Comparison of ENCODE assay signal across 17 mouse cellular contexts in genomic region chr6:7656601-7657000, GRCm38 (mm10). TPM values are rescaled to one million over a fixed set of nuclear protein-coding genes. Genes with fewer than 3 reads are reported as not detected.
DNase-seq lines count a peak whose midpoint lies in the region; ATAC-seq and TF ChIP-seq lines count a peak whose summit lies in the region.
"Had no signal": no experiment of that assay in that cellular context is flagged by ENCODE, and none has a peak within 500 bp of the region (broad histone marks: within the 10 kb centered on the region; RNA-seq: fewer than 3 reads in every experiment).

No protein-coding gene starts in this region.

- TF ChIP-seq RAD21 in CH12.LX (IDR thresholded peaks at IDR 0.05; ENCODE audit: low read depth, low read length), result peak; percentile 52

- no peaks in the 10 kb centered on the region for H3K36me3 ChIP-seq in forebrain, embryonic 14.5 days (ENCODE audit: control insufficient read depth, insufficient read depth, low read length)
- H3K36me3 ChIP-seq in forebrain, embryonic 11.5 days (ENCODE audit: control insufficient read depth, insufficient read depth, low read length), result no peaks in the 10 kb centered on the region
- no peaks in the 10 kb centered on the region for H3K36me3 ChIP-seq in kidney, postnatal 0 days (ENCODE audit: insufficient read depth, low read length)
- no peaks in the 10 kb centered on the region for H3K36me3 ChIP-seq in CH12.LX (replicated peaks in 1 of 2; ENCODE audit: control insufficient read depth in 1 of 2, insufficient read depth in 1 of 2, low read length in 1 of 2)
- H3K36me3 ChIP-seq in midbrain, postnatal 0 days (ENCODE audit: insufficient read depth, low read length), result no peaks in the 10 kb centered on the region
- H3K36me3 ChIP-seq: heart, embryonic 10.5 days; midbrain, embryonic 12.5 days; neural tube, embryonic 12.5 days had no signal

- no peak overlapping the region for H3K9ac ChIP-seq in forebrain, embryonic 14.5 days (ENCODE audit: low read length)
- H3K9ac ChIP-seq in forebrain, embryonic 11.5 days (ENCODE audit: low read length), result no peak overlapping the region
- no peak overlapping the region for H3K9ac ChIP-seq in kidney, postnatal 0 days (ENCODE audit: low read depth, low read length)
- H3K9ac ChIP-seq in CH12.LX (ENCODE audit: insufficient read depth, low read depth), result no peak overlapping the region
- H3K9ac ChIP-seq in midbrain, postnatal 0 days (replicated peaks; ENCODE audit: low read length, poor library complexity, severe bottlenecking), result no peak overlapping the region
- H3K9ac ChIP-seq: midbrain, embryonic 12.5 days; neural tube, embryonic 12.5 days had no signal

- no peak for TF ChIP-seq POLR2A in CH12.LX (IDR thresholded peaks at IDR 0.05; ENCODE audit: low read depth, low read length)

- DNase-seq in forebrain, embryonic 14.5 days (ENCODE audit: low spot score), result peak; percentile 61
- no peak for DNase-seq in forebrain, embryonic 11.5 days (ENCODE audit: low spot score)
- DNase-seq in kidney, postnatal 0 days (ENCODE audit: low spot score), result peak; percentile 35
- DNase-seq in kidney, adult 9 months, result no peak
- DNase-seq in CH12.LX (ENCODE audit: extremely low read depth), result peak; percentile 8
- peak; percentile 60 for DNase-seq in midbrain, postnatal 0 days (ENCODE audit: low spot score)
- DNase-seq in gastrocnemius, postnatal 14 days, result no peak
- DNase-seq: B cell, adult 2 months; cerebellum, adult 8-10 months; kidney, adult 2 months; liver; thymus, postnatal 36 days had no signal

- no peak overlapping the region for H3K4me3 ChIP-seq in forebrain, embryonic 14.5 days (ENCODE audit: low read depth, low read length)
- no peak overlapping the region for H3K4me3 ChIP-seq in forebrain, embryonic 11.5 days (ENCODE audit: low read depth, low read length)
- no peak overlapping the region for H3K4me3 ChIP-seq in kidney, postnatal 0 days (replicated peaks; ENCODE audit: low read depth, low read length)
- H3K4me3 ChIP-seq in CH12.LX (replicated peaks in 1 of 3; ENCODE audit: low read depth in 2 of 3, low read length in 2 of 3, poor library complexity in 1 of 3), result no peak overlapping the region
- no peak overlapping the region for H3K4me3 ChIP-seq in midbrain, postnatal 0 days (ENCODE audit: low read depth, low read length)
- H3K4me3 ChIP-seq: erythroblast, embryonic 14.5 days; heart, embryonic 10.5 days; midbrain, embryonic 12.5 days; neural tube, embryonic 12.5 days had no signal

- TF ChIP-seq EP300 in CH12.LX (IDR thresholded peaks at IDR 0.05; ENCODE audit: low read length), result no peak

- dilution Hi-C loops in CH12.LX (cut with MboI; ENCODE audit: extremely low pct_ligation_motif_present, extremely low pct_unique_long_range_greater_than_20kb, low sequenced_read_pairs), result no loop called here

- no peak for ATAC-seq in forebrain, embryonic 14.5 days
- ATAC-seq in forebrain, embryonic 11.5 days (replicated peaks; ENCODE audit: low FRiP score), result no peak
- no peak for ATAC-seq in kidney, postnatal 0 days (replicated peaks; ENCODE audit: low FRiP score, low read depth)
- 0 out of 2 replicates have a peak, but pooled peaks have one; percentile 56 for ATAC-seq in midbrain, postnatal 0 days (ENCODE audit: low FRiP score)
- ATAC-seq in granulocyte monocyte progenitor cell, adult 5-6 weeks (replicated peaks; ENCODE audit: poor library complexity, severe bottlenecking), result no peak

- H3K27me3 ChIP-seq in forebrain, embryonic 14.5 days (replicated peaks; ENCODE audit: control insufficient read depth, insufficient read depth, low read length), result no peaks in the 10 kb centered on the region
- H3K27me3 ChIP-seq in forebrain, embryonic 11.5 days (ENCODE audit: control insufficient read depth, insufficient read depth, low read length), result no peaks in the 10 kb centered on the region
- H3K27me3 ChIP-seq in kidney, postnatal 0 days (ENCODE audit: insufficient read depth, low read length), result no peaks in the 10 kb centered on the region
- no peaks in the 10 kb centered on the region for H3K27me3 ChIP-seq in CH12.LX (replicated peaks)
- H3K27me3 ChIP-seq in midbrain, postnatal 0 days (ENCODE audit: insufficient read depth, low read length), result no peaks in the 10 kb centered on the region
- H3K27me3 ChIP-seq: midbrain, embryonic 12.5 days; neural tube, embryonic 12.5 days had no signal

- H3K27ac ChIP-seq in forebrain, embryonic 14.5 days (ENCODE audit: low read depth, low read length), result no peak overlapping the region
- no peak overlapping the region for H3K27ac ChIP-seq in forebrain, embryonic 11.5 days (ENCODE audit: low read depth, low read length)
- H3K27ac ChIP-seq in kidney, postnatal 0 days, result no peak overlapping the region
- no peak overlapping the region for H3K27ac ChIP-seq in CH12.LX (ENCODE audit: insufficient read depth, low read depth)
- H3K27ac ChIP-seq in midbrain, postnatal 0 days (ENCODE audit: low read depth, low read length), result no peak overlapping the region
- H3K27ac ChIP-seq: heart, embryonic 10.5 days; midbrain, embryonic 12.5 days; neural tube, embryonic 12.5 days had no signal

- H3K79me2 ChIP-seq in CH12.LX (replicated peaks; ENCODE audit: control insufficient read depth, extremely low read depth, insufficient read depth, poor library complexity, severe bottlenecking), result no peaks in the 10 kb centered on the region

- H3K4me1 ChIP-seq in forebrain, embryonic 14.5 days (ENCODE audit: control insufficient read depth, insufficient read depth, low read length), result no peaks in the 10 kb centered on the region
- no peaks in the 10 kb centered on the region for H3K4me1 ChIP-seq in forebrain, embryonic 11.5 days (replicated peaks; ENCODE audit: control insufficient read depth, insufficient read depth, low read length)
- H3K4me1 ChIP-seq in kidney, postnatal 0 days (replicated peaks; ENCODE audit: insufficient read depth, low read length), result no peaks in the 10 kb centered on the region
- H3K4me1 ChIP-seq in CH12.LX (ENCODE audit: control insufficient read depth in 1 of 2, insufficient read depth in 2 of 2), result peaks cover 0 to 7% of the 10 kb centered on the region in 2 experiments; a peak in 1 of 4 replicates
- H3K4me1 ChIP-seq in midbrain, postnatal 0 days (ENCODE audit: insufficient read depth, low read length), result no peaks in the 10 kb centered on the region
- H3K4me1 ChIP-seq: heart, embryonic 10.5 days; midbrain, embryonic 12.5 days; neural tube, embryonic 12.5 days had no signal

- H3K4me2 ChIP-seq in forebrain, embryonic 14.5 days (ENCODE audit: low read length), result no peak overlapping the region
- no peak overlapping the region for H3K4me2 ChIP-seq in forebrain, embryonic 11.5 days (ENCODE audit: low read depth, low read length, severe bottlenecking)
- no peak overlapping the region for H3K4me2 ChIP-seq in kidney, postnatal 0 days (ENCODE audit: low read length)
- no peak overlapping the region for H3K4me2 ChIP-seq in CH12.LX (ENCODE audit: insufficient read depth, low read depth, poor library complexity, severe bottlenecking)
- no peak overlapping the region for H3K4me2 ChIP-seq in midbrain, postnatal 0 days (ENCODE audit: low read depth, low read length, poor library complexity, severe bottlenecking)
- H3K4me2 ChIP-seq: midbrain, embryonic 12.5 days; neural tube, embryonic 12.5 days had no signal

- 87% methylated on average over 1 of the region's 1 CpGs for WGBS in forebrain, embryonic 14.5 days
- 89% methylated on average over 1 of the region's 1 CpGs for WGBS in forebrain, embryonic 11.5 days
- 85% methylated on average over 1 of the region's 1 CpGs for WGBS in kidney, postnatal 0 days
- WGBS in midbrain, postnatal 0 days, result 74% methylated on average over 1 of the region's 1 CpGs

- peak; percentile 59 for TF ChIP-seq CTCF in kidney, postnatal 0 days (IDR thresholded peaks at IDR 0.05; ENCODE audit: low read depth)
- TF ChIP-seq CTCF in CH12.LX (conservative IDR thresholded peaks at IDR 0.05 in 1 of 2, IDR thresholded peaks at IDR 0.05 in 1 of 2; ENCODE audit: low read depth in 2 of 2, low read length in 2 of 2), result peak in 1 of 2 experiments; percentile 50; a peak in 2 of 4 replicates
- TF ChIP-seq CTCF in midbrain, postnatal 0 days (IDR thresholded peaks at IDR 0.05), result peak; percentile 80

- intact Hi-C loops in gastrocnemius, postnatal 14 days (cut with DNase I; ENCODE audit: low total_unique reads), result no loop called here

- H3K9me3 ChIP-seq in forebrain, embryonic 14.5 days (replicated peaks; ENCODE audit: control insufficient read depth, low read length), result no peaks in the 10 kb centered on the region
- H3K9me3 ChIP-seq in forebrain, embryonic 11.5 days (ENCODE audit: control insufficient read depth, low read length), result no peaks in the 10 kb centered on the region
- H3K9me3 ChIP-seq in kidney, postnatal 0 days (replicated peaks; ENCODE audit: low read length), result no peaks in the 10 kb centered on the region
- no peaks in the 10 kb centered on the region for H3K9me3 ChIP-seq in CH12.LX (replicated peaks; ENCODE audit: low read length)
- no peaks in the 10 kb centered on the region for H3K9me3 ChIP-seq in midbrain, postnatal 0 days (ENCODE audit: low read length)
- H3K9me3 ChIP-seq: heart, embryonic 10.5 days; midbrain, embryonic 12.5 days; neural tube, embryonic 12.5 days had no signal

- in situ Hi-C loops in CH12.LX (cut with MboI; ENCODE audit: low pct_ligation_motif_present, low pct_unique_long_range_greater_than_20kb, low sequenced_read_pairs), result loop anchor here (25.0 kb wide), 1 partner anchor 719 kb away; no protein-coding TSS in a partner anchor

TF ChIP-seq in CH12.LX, 34 proteins besides CTCF, POLR2A, EP300 and RAD21:
- 0 out of 2 replicates have a peak, but pooled peaks have one; percentile 11 for TF ChIP-seq SMC3 (IDR thresholded peaks at IDR 0.05; ENCODE audit: low read depth, low read length)
- TF ChIP-seq TBP (conservative IDR thresholded peaks at IDR 0.05; ENCODE audit: low read depth, low read length), result no peak

RNA-seq across cellular contexts. Expression of gene Asns, which starts 36.5 kb away (rescaled TPM):
- 61.2 and 66.9 TPM in 2 replicates for polyA plus RNA-seq in forebrain, embryonic 14.5 days (2014; fragmentation: Nextera tagmentation; extraction: Ambion mirVana)
- polyA plus RNA-seq in forebrain, embryonic 11.5 days (2014; fragmentation: Nextera tagmentation; extraction: Ambion mirVana), result 59.1 and 60.3 TPM in 2 replicates
- 19.6 and 21.1 TPM in 2 replicates for polyA plus RNA-seq in kidney, postnatal 0 days (2015; fragmentation: Nextera tagmentation; extraction: Ambion mirVana)
- not detected in 2 replicates for total RNA-seq in CH12.LX (2012; rRNA removed)
- not detected in 2 replicates for total RNA-seq in CH12.LX (2014; rRNA removed)
- not detected in 2 replicates for polyA plus RNA-seq in CH12.LX (2012; ENCODE audit: insufficient read length, low read depth)
- total RNA-seq in midbrain, postnatal 0 days (2014; rRNA removed), result 88.7 and 93.0 TPM in 2 replicates
- 130 and 132 TPM in 2 replicates for polyA plus RNA-seq in midbrain, postnatal 0 days (2015; fragmentation: Nextera tagmentation; extraction: Ambion mirVana)
- 33.1 and 39.0 TPM in 2 replicates for total RNA-seq in granulocyte monocyte progenitor cell, adult 5-6 weeks (2014; fragmentation: Nextera tagmentation)
- total RNA-seq in granulocyte monocyte progenitor cell, adult 5-6 weeks (2017), result 22.1 and 23.9 TPM in 2 replicates
- total RNA-seq in gastrocnemius, postnatal 14 days (2021), result 1 to 10 TPM; 1.7 to 3.1 TPM

Comparison
In these comparisons a context has a peak if more than half of its experiments do, and no peak if none do; other contexts are left out.
1. DNase-seq: peak in forebrain, embryonic 14.5 days (single experiment), kidney, postnatal 0 days (single experiment), CH12.LX (single experiment) and midbrain, postnatal 0 days (single experiment); none in forebrain, embryonic 11.5 days (single experiment), kidney, adult 9 months (single experiment) and gastrocnemius, postnatal 14 days (single experiment).
2. RNA of gene Asns, which starts 36.5 kb away (polyA plus RNA-seq): 130 to 132 TPM in midbrain, postnatal 0 days, 61.2 to 66.9 TPM in forebrain, embryonic 14.5 days, 59.1 to 60.3 TPM in forebrain, embryonic 11.5 days and 19.6 to 21.1 TPM in kidney, postnatal 0 days; not detected in CH12.LX; every median in the first group is over 10 times any median in the second.